Mouse (Mus musculus) kidney, adult 2 months (tissue): ENCODE data around the gene Ddx56. TPM values are rescaled to one million over a fixed set of nuclear protein-coding genes. Genes with fewer than 3 reads are reported as not detected.

Experiments used
- DNase-seq: peaks from one replicate; pipeline ENCODE4 v3.0.0; 2021
- H3K27ac ChIP-seq: fragments of 200-500 bp; 2 replicates; pipeline ENCODE4 v1.5.1; 2012; ENCODE audit warnings: low read depth, low read length, control low read depth, inconsistent platforms; ENCODE audit not compliant: insufficient read depth
- H3K27me3 ChIP-seq: fragments of 200-500 bp; replicated peaks from 2 replicates; pipeline ENCODE4 v1.6.1; 2012; ENCODE audit warnings: mild to moderate bottlenecking, moderate library complexity, low read length, inconsistent platforms; ENCODE audit not compliant: control insufficient read depth, insufficient read depth
- H3K36me3 ChIP-seq: fragments of 200-500 bp; 2 replicates; pipeline ENCODE4 v1.6.1; 2012; ENCODE audit warnings: mild to moderate bottlenecking, moderate library complexity, low read length, inconsistent platforms; ENCODE audit not compliant: control insufficient read depth, insufficient read depth
- H3K4me1 ChIP-seq: fragments of 200-500 bp; 2 replicates; pipeline ENCODE4 v1.6.1; 2011; ENCODE audit warnings: low read length; ENCODE audit not compliant: control insufficient read depth, insufficient read depth
- H3K4me3 ChIP-seq: fragments of 200-500 bp; 2 replicates; pipeline ENCODE4 v1.5.1; 2011; ENCODE audit warnings: mild to moderate bottlenecking, low read depth, low read length, control low read depth; ENCODE audit not compliant: insufficient read depth
- CTCF ChIP-seq: fragments of 200-500 bp; conservative IDR thresholded peaks from 2 replicates; pipeline ENCODE4 v1.5.1; 2011; ENCODE audit warnings: low read depth, mild to moderate bottlenecking, control low read depth, low read length, moderate library complexity, mixed read lengths; ENCODE audit not compliant: insufficient read depth, insufficient read length
- POLR2A ChIP-seq: fragments of 200-500 bp; IDR thresholded peaks from one replicate; pipeline ENCODE4 v1.6.1; 2011; ENCODE audit warnings: low read depth, low read length, control low read depth
- WGBS: fragments of 180-500 bp; shearing (Covaris S2); methylation state at CpG from one replicate; pipeline ENCODE4 v1.1.7; 2018; 5-methylcytosine and 5-hydroxymethylcytosine counted together
- polyA plus RNA-seq: library from polyadenylated mRNA; depleted of rRNA; stranded (reverse); fragments of >200 nt; gene quantifications from 2 replicates; pipeline ENCODE4 v1.2.3, GENCODE M21; 2012; rRNA removed

Ddx56 gene
- 29.1 and 29.3 TPM in 2 replicates for polyA plus RNA-seq

DNA sequence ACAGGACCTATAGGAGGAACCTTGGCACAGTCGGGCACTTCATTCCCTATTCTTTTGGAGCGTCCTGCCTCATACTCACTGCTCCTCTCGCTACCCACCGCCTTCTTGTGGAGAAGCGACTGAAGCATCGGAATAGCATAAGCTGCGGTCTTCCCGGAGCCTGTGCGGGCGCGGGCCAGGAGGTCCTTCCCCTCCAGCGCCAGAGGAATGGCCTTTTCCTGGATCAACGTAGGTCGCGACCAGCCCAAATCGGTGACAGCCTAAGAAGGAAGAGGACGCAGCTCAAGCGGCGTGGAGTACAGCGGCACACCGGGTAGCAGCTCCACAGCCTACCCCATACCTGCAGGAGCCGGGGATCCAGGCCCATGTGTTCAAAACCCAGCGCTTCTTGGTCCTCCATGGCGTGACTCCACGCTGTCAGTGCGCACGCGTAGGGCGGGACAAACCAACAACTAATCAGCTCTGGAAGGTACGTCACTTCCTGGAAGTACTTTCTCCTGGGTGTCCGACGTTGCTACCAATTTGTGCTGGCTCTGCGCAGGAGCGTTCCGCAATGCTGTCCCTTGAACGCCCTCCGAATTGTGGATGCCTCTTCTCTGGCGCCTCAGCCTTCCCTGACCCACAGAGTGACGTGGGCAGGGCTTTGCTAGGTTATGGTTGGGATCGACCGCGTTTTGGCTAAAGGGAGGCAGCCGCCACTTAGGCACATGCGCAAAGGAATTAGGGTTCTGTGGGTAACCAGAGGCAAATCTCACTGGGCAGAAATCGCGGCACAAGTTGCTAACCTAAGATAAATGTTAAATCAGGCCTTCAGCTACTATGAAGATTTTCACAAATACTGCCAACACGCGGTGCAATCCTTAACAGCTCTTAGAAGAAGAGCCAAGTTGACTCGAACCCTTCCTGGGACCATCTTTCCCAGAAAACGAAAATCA, at the start of gene Ddx56:
Ddx56 (minus strand) TSS at position 453 of the 935 bp plus-strand sequence.
- peak within 1 kb of the TSS; percentile 79 for H3K27ac ChIP-seq
- WGBS = 2% methylated on average over 50 of the region's 50 CpGs
- peak; percentile 97 for DNase-seq
- H3K4me3 ChIP-seq = peak within 1 kb of the TSS; percentile 84
- no peaks in the 10 kb centered on the region for H3K36me3 ChIP-seq
- H3K4me1 ChIP-seq = peaks cover 8% of the 10 kb centered on the region
- no peaks in the 10 kb centered on the region for H3K27me3 ChIP-seq
- TF ChIP-seq CTCF = no peak
- peak; percentile 81 for TF ChIP-seq POLR2A

DNA sequence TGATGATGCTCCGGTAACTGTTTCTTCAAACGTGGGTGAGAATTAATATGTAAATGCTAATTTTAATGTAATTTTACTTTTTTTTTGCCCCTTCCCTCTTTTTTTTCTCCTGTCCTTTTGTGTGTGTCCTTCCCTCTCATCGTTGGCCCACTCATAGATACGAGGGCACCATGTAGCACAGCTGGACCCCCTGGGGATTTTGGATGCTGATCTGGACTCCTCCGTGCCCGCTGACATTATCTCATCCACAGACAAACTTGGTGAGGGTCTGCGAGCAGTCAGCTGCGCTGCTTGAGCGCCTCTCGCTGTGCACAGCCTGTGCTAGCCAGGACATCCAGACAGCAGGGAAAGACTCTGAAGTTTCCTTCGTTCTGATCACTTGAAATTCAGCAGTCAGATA, 49.2 kb upstream of the Ddx56 start:
- H3K4me1 ChIP-seq = no peaks in the 10 kb centered on the region
- H3K27ac ChIP-seq = no peak overlapping the region
- 88% methylated on average over 11 of the region's 11 CpGs for WGBS
- no peak for DNase-seq
- TF ChIP-seq POLR2A = no peak
- TF ChIP-seq CTCF = no peak
- peaks cover 9% of the 10 kb centered on the region for H3K36me3 ChIP-seq
- no peak overlapping the region for H3K4me3 ChIP-seq
- H3K27me3 ChIP-seq = no peaks in the 10 kb centered on the region

DNA sequence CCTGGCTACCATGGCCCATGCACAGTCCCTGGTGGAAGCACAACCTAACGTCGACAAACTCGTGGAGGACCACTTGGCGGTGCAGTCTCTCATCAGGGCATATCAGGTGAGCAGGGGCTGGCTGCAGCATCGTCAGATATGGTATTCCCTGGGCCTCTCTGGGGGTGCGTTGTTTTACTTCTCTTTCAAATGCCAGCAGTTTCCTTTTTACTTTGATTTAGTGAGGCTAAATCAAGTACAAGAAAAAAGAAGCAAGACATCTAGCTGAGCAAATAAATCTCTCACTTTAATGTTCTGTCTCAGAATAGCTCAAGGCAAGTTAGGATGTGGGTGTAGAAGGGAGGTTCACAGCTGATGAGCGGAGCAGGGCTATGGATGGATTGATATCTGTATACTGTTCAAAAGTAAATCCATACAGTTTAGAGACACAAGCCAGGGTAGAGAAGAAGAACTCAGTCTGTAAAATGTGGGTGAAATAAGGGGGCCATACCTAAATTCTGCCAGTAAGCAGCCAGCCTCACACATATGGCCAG, 46.4 kb upstream of the Ddx56 start:
- no peak for TF ChIP-seq POLR2A
- no peak for TF ChIP-seq CTCF
- Histone ChIP-seq H3K4me3 (no peak overlapping the region), H3K27ac (no peak overlapping the region), H3K4me1 (no peaks in the 10 kb centered on the region), H3K36me3 (peaks cover 8% of the 10 kb centered on the region), H3K27me3 (no peaks in the 10 kb centered on the region)
- no peak for DNase-seq
- WGBS = 37% methylated on average over 7 of the region's 7 CpGs

DNA sequence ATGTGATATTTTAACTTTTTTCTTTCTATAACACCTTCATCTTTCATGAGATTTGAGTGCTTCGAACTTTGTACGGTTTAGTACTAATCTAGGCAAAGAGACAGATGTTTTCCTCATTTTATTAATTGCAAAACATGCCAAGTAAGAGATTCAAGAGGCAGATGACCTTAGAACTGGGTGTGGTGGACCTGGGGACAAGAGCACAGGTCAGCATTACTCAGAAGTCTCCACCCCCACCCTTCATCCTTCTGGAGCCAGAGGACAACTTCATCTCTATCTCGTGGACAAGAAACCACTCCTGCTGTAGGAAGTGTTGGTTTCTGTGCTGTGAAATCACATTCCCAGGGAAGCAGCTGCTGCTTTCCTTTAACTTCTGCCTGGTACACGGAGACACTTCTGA, 40.6 kb upstream of the Ddx56 start:
- Histone ChIP-seq H3K4me1 (peaks cover 9% of the 10 kb centered on the region; the same call in 1 of the 2 replicates), H3K36me3 (peaks cover 3% of the 10 kb centered on the region; the same call in 1 of the 2 replicates), H3K27me3 (no peaks in the 10 kb centered on the region), H3K27ac (peak overlapping the region; percentile 26; the same call in 1 of the 2 replicates), H3K4me3 (no peak overlapping the region)
- TF ChIP-seq POLR2A = no peak
- no peak for TF ChIP-seq CTCF
- DNase-seq = peak; percentile 84
- WGBS = 49% methylated on average over 4 of the region's 4 CpGs

DNA sequence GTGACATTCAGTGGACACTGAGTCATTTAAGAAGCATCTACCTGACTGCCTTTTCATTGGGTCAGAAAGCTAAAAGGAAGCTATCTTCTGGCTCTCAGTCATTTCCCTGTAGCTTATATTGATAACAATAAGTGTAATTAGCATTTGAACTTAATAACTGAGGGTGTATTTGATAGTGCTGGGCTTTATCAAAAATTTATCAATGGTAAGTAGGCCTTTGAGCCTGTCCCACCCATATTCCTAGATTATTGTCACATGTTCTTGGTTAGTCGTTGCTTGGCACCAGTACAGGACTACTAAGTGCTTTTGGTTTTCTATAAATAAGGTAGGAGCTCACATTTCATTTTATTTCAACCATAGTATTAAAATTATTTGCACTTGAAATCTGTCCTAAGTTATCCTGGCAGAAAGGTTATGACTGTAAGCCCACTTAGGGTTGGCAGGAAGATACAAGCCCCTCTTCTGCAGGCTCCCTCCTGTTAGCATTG, 38.4 kb upstream of the Ddx56 start:
- no peaks in the 10 kb centered on the region for H3K27me3 ChIP-seq
- no peak for DNase-seq
- 51% methylated on average over 1 of the region's 1 CpGs for WGBS
- no peak overlapping the region for H3K27ac ChIP-seq
- no peak overlapping the region for H3K4me3 ChIP-seq
- H3K4me1 ChIP-seq = peaks cover 12% of the 10 kb centered on the region; the same call in 1 of the 2 replicates
- TF ChIP-seq CTCF (no peak), POLR2A (no peak)
- H3K36me3 ChIP-seq = peaks cover 5% of the 10 kb centered on the region; the same call in 1 of the 2 replicates

DNA sequence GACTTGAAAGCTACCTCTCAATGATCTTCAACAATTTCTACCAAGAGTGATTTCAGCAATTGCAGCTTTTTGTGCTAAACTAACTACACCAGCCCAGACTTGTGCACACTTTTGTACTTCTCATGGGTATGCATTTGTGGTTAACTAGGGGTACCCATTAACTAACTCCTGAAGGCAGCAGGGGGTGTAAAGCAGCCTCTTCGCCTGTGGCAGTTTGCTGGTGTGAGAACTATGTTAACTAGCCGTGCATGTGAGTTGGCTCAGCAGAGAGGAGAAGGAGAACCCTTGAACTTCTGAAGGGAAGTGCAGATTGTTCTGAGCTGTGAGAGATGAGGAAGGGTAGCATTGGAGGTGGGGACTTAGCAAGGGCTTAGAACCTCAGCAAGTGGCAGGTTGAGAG, 35.2 kb upstream of the Ddx56 start:
- peak; percentile 69 for DNase-seq
- Histone ChIP-seq H3K27ac (no peak overlapping the region), H3K27me3 (no peaks in the 10 kb centered on the region), H3K36me3 (peaks cover 8% of the 10 kb centered on the region), H3K4me3 (no peak overlapping the region), H3K4me1 (peaks cover 14% of the 10 kb centered on the region; the same call in 1 of the 2 replicates)
- no peak for TF ChIP-seq CTCF
- no peak for TF ChIP-seq POLR2A
- WGBS = 36% methylated on average over 2 of the region's 2 CpGs

DNA sequence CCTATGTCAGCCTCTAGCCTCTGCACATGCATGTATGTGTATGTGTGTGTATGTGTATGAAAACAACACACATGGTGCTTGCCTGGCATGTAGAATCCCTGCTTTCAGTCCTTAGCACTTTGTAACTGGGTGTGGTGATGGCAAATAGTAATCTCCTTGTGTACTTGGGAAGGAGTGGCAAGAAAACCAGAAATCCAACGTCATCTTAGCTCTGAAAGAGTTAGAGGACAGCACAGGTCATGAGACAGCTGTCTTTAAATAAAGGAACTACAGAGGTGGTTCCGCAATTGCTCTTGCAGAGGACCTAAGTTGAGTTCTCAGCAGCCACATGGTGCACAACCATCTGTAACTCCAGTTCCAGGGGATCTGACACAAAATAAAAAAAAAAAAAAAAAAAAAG, 31.9 kb upstream of the Ddx56 start:
- H3K27ac ChIP-seq = no peak overlapping the region
- no peak for TF ChIP-seq CTCF
- TF ChIP-seq POLR2A = no peak
- WGBS = 71% methylated on average over 2 of the region's 2 CpGs
- DNase-seq = no peak
- peaks cover 10% of the 10 kb centered on the region for H3K36me3 ChIP-seq
- H3K4me1 ChIP-seq = peaks cover 15% of the 10 kb centered on the region; the same call in 1 of the 2 replicates
- H3K4me3 ChIP-seq = no peak overlapping the region
- H3K27me3 ChIP-seq = no peaks in the 10 kb centered on the region
